Mouse (Mus musculus) left cerebral cortex, postnatal 25 days (tissue): ENCODE results near the gene Nat10. TPM values are rescaled to one million over a fixed set of nuclear protein-coding genes. Genes with fewer than 3 reads are reported as not detected.

ENCODE experiments used
- DNase-seq, 2 experiments: peaks; one replicate each; pipeline ENCODE4 v3.0.0; 2022; ENCODE audit warnings: low spot score in 2 of 2, mixed read lengths in 1 of 2
- intact Hi-C: fragments of 180-260 bp; cut with DNase I; formaldehyde crosslinking; loops from one replicate; pipeline ENCODE4 v1.15.1; 2025
- total RNA-seq, 2 experiments: library from RNA; stranded (reverse); gene quantifications; 2 replicates each; pipeline ENCODE4 v1.2.3; 2021

Gene Nat10
- total RNA-seq, 2 experiments from 2014 or later, result 34.4 to 35.5 TPM

GRCm38 (mm10) chr2:103700514-103700913 is 60.6 kb downstream of the Nat10 start:
- DNase-seq, result no peak
- intact Hi-C loops, result no loop called here

DNA sequence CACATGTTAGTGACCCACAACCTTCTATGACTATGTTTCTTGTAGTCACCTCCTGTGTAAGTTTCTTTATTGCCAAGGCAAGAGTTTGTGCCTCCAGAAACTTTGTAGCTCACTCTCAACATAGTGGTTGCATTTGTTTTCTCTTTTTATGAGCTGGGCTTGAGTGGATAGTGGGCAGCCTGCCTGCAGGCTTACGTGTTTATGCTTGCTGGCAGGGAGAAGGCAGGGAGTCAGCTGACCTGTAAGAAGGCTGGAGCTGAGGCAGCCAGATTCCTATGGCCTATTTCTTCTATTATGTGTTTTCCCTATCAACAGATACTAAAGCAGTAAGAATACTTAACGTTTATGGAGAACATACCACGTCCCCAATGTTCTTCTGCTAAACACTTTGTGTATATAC is 64.9 kb downstream of the Nat10 start:
- no peak for DNase-seq
- intact Hi-C loops, result no loop called here

GRCm38 (mm10) chr2:103694777-103695563 is 66.1 kb downstream of the Nat10 start:
- intact Hi-C loops, result loop anchor here (5.0 kb wide), 1 partner anchor 63 kb away; no protein-coding TSS in a partner anchor

DNA sequence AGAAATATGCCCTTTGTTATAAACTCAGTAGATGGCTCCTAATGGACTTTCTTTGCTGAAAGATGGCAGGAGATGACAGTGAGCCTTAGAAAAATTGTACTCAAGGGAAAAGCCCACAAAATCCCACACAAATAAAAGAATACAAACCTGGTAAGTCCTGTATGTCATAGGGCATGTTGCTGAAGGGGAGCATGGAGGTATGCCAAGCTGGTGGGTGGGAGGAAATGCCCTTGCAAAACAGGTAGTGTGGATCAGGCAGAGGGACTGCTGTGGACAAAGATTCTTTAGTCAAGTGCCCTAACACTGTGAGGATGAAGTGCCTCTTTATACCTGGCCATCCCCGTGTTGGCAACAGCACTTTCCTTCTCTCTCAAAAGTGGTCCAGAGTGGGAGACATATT is 68.3 kb downstream of the Nat10 start:
- no peak for DNase-seq
- intact Hi-C loops, result loop anchor here (5.0 kb wide), 1 partner anchor 61 kb away; no protein-coding TSS in a partner anchor

More at GRCm38 (mm10) chr2:103694777-103695563, 66.1 kb downstream of the Nat10 start:
- no peak for DNase-seq

- DNase-seq, result no peak
- intact Hi-C loops, result loop anchor here (5.0 kb wide), 1 partner anchor 59 kb away; no protein-coding TSS in a partner anchor
Observed at GRCm38 (mm10) chr2:103691278-103691677, 69.8 kb downstream of the Nat10 start.

DNA sequence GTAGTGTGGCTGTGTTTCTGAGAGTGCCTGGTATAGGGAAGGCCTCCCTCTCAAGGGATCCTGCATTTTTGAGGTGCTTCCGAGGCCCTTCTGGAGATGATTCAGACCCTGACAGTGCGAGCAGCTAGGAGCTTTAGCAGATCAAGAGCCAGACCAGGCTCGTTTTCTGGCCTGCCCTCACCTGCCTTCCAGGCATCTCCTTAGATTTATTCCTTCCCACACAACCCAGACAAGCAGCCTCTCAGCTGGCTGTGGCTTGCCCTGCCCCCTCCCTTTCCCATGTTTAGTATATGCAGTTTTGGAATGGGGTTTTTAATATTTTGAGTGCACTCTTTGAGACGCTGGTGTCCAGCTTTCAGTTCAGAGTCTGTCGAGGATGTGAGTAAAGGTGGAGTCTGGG is 70.2 kb downstream of the Nat10 start:
- DNase-seq, result no peak
- intact Hi-C loops, result loop anchor here (5.0 kb wide), 1 partner anchor 59 kb away; no protein-coding TSS in a partner anchor

GRCm38 (mm10) chr2:103690425-103690824 is 70.6 kb downstream of the Nat10 start:
- DNase-seq, result peak; percentile 34 to 52

DNA sequence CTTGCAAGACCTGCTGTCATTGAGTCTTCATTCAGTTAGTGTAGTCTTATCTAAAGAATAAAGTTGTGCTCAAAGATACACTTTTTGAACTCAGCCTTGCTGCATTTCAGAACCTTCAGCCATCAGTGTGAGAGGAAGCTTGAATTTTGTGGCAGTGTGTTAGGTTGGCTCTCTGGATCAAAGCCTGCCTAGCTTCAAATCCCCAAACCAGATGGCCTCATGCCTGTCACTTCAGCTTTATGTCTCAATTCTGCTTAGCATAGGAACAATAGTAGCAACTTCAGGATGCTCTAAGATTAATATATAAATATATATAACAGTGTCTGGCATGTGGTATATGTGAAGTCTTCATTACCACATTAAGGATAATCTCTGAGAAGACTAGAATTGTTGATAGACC is 73.2 kb downstream of the Nat10 start:
- no peak for DNase-seq
- intact Hi-C loops, result no loop called here

More at GRCm38 (mm10) chr2:103690425-103690824, 70.6 kb downstream of the Nat10 start:
- intact Hi-C loops, result loop anchor here (5.0 kb wide), 1 partner anchor 58 kb away; no protein-coding TSS in a partner anchor

- no peak for DNase-seq
- intact Hi-C loops, result no loop called here
Observed at GRCm38 (mm10) chr2:103687143-103687542, 73.9 kb downstream of the Nat10 start.

GRCm38 (mm10) chr2:103685581-103685980 is 75.5 kb downstream of the Nat10 start:
- DNase-seq, result no peak
- intact Hi-C loops, result no loop called here

DNA sequence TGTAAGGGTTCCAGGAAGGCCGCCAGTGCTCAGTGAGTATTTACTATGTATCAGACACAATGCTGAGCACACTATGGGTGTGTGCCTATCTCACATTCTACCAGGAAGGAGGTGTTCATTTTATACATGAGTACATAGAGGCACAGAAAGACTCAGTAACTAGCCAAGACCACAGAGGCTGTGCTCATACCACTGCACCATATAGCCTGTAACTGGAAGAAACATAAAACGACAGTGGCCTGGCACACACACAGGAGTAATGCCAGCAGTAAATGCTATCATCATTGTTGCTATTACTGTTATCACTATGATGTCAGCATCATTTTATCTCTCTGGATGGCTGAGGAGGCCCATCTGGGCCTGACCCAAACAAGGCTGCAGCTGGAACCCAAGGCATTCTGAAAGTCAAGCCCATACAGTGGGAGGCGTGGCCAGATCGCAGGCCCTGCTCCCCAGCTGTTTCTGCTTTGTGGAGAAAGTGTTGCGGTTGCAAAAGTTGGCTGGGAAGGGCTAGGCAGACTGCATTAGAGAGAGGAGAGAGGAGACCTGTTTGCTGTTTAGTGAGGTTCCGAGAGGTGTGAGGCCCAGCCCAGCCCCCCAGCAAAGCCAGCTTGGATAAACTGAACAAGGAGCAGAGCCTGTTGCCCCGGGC is 76.0 kb downstream of the Nat10 start:
- intact Hi-C loops, result no loop called here

DNA sequence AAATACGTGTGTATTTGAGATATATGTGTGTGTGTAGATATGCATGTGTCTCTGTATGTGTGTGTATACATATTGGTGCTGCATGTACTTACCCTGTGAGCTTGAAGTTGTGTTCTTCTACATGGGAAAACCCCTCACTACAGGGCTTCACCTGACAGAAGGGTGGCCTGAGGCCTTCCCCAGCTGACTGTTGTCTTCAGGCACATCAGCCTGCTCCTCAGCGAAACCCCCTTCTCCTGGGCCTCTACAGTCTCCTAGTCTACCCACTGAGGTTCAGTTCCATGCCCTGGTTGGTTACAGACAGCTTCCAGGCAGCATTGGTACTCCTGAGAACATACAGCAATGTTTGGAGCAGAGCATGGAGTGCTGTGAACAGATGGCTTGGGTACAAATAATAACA is 76.6 kb downstream of the Nat10 start:
- DNase-seq, result no peak
- intact Hi-C loops, result no loop called here

More for the DNA sequence above, 76.0 kb downstream of the Nat10 start:
- no peak for DNase-seq

- intact Hi-C loops, result no loop called here
- peak in 1 of 2 experiments; percentile 40 for DNase-seq
Observed at GRCm38 (mm10) chr2:103682927-103683442, 78.1 kb downstream of the Nat10 start.

DNA sequence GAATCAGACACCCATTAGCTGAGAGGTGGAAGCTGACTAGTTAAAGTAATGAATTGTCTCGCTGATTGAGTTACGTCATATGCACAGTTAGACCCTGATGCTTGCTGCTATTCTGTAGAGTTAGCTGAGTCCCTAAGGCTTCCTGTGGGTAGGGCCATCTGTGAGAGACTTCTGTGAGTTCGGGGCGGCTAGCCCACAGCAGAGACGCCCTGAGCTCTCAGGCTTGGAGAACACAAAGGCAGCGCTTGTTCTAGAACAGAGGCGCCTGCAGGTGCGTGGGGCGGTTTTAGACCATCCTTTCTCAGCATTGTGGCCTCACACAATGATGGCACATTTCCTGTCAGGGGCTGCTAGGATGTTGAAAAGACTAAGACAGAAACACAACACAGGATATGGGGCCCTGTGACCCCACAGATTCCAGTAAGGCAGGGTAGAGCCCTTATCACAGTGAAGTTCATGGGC is 78.8 kb downstream of the Nat10 start:
- intact Hi-C loops, result no loop called here
- DNase-seq, result no peak

DNA sequence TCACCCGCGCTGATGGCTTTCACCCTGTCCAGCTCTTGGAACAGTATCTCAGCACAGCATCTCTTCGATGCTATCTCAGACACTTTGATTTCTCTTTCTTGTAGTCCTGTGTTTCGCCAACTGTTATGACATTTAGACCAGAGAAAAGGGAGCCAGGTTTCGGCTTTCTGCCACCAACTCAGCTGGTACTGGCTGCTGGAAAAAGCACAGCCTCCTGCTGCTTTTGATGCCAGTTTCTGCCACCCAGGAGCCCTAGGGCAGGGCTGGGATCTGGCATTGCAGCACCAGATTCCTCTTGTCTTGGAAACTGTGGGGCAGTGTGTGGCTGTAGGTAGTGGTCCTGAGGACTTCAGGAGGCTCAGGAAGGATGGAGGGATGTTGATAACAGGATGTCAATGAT is 79.9 kb downstream of the Nat10 start:
- DNase-seq, result no peak
- intact Hi-C loops, result no loop called here

- intact Hi-C loops, result no loop called here
- no peak for DNase-seq
Observed at GRCm38 (mm10) chr2:103680364-103681110, 80.5 kb downstream of the Nat10 start.

GRCm38 (mm10) chr2:103678433-103678832 is 82.6 kb downstream of the Nat10 start:
- DNase-seq, result no peak
- intact Hi-C loops, result no loop called here

GRCm38 (mm10) chr2:103677614-103678369 is 83.3 kb downstream of the Nat10 start:
- intact Hi-C loops, result no loop called here
- peak in 1 of 2 experiments; percentile 19 for DNase-seq

DNA sequence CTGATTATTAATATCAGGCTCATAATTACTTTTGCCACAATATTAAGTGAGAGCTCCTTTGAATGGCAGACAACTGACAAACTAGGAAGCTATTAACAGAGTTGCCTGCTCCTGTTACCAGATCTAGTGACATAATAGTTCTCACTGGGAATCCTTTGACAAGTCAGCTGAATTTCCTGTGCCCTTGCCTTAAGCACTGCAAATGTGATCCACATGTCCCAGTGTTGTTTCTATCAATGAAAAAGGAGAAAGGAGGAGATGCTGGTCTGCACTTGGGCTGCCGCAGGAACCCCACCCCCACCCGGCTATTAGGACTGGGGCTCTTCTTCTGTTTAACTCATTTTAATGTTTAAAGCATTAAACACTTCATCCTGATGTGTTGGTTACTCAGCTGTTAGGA is 84.3 kb downstream of the Nat10 start:
- intact Hi-C loops, result no loop called here
- DNase-seq, result no peak
